Mouse (Mus musculus) B cell, adult 2 months (primary cell): ENCODE results near the gene S100a10.

Experiments
- DNase-seq, 2 experiments: peaks; one replicate each; pipeline ENCODE4 v3.0.0; 2022

The S100a10 gene

GRCm38 (mm10) chr3:93580946-93581345 is 26.1 kb downstream of the S100a10 start:
- no peak for DNase-seq

- no peak for DNase-seq
Observed at GRCm38 (mm10) chr3:93581687-93582086, 26.8 kb downstream of the S100a10 start.

- DNase-seq = no peak
Observed at GRCm38 (mm10) chr3:93583056-93583455, 28.2 kb downstream of the S100a10 start.

- no peak for DNase-seq
Observed at GRCm38 (mm10) chr3:93589629-93590028, 34.7 kb downstream of the S100a10 start.

GRCm38 (mm10) chr3:93590256-93590655 is 35.4 kb downstream of the S100a10 start:
- DNase-seq = no peak

GRCm38 (mm10) chr3:93592100-93592499 is 37.2 kb downstream of the S100a10 start:
- DNase-seq = no peak

- no peak for DNase-seq
Observed at GRCm38 (mm10) chr3:93592976-93593375, 38.1 kb downstream of the S100a10 start.

GRCm38 (mm10) chr3:93593512-93593911 is 38.6 kb downstream of the S100a10 start:
- DNase-seq = peak; percentile 38 to 48

- DNase-seq = peak in 1 of 2 experiments; percentile 6
Observed at GRCm38 (mm10) chr3:93596632-93597031, 41.8 kb downstream of the S100a10 start.

GRCm38 (mm10) chr3:93597221-93597913 is 42.5 kb downstream of the S100a10 start:
- DNase-seq = peak; percentile 38 to 41

- DNase-seq = no peak
Observed at GRCm38 (mm10) chr3:93597970-93598369, 43.1 kb downstream of the S100a10 start.

- DNase-seq = no peak
Observed at GRCm38 (mm10) chr3:93600206-93600605, 45.3 kb downstream of the S100a10 start.

- no peak for DNase-seq
Observed at GRCm38 (mm10) chr3:93601903-93602302, 47.0 kb downstream of the S100a10 start.

GRCm38 (mm10) chr3:93608970-93609369 is 54.1 kb downstream of the S100a10 start:
- peak; percentile 49 to 55 for DNase-seq
